Mouse (Mus musculus): Measurements from ENCODE around the gene Sik2. TPM values are rescaled to one million over a fixed set of nuclear protein-coding genes. Genes with fewer than 3 reads are reported as not detected.

Sik2 gene
- total RNA-seq, 1 experiment = 10.0 TPM

GRCm38 (mm10) chr9:50893665-50894064, 115.2 kb downstream of the Sik2 start:
- TF ChIP-seq CHD2 (IDR thresholded peaks at IDR 0.05; ENCODE audit: low read depth, low read length) = no peak
- H3K27ac ChIP-seq (ENCODE audit: insufficient read depth, low read depth, low read length, poor library complexity, severe bottlenecking) = no peak overlapping the region
- in situ Hi-C loops (cut with MboI; ENCODE audit: low sequenced_read_pairs in 2 of 2, unreplicated experiment in 2 of 2) = no loop called here
- H3K4me1 ChIP-seq (ENCODE audit: control insufficient read depth in 2 of 2, insufficient read depth in 2 of 2, low read length in 2 of 2, poor library complexity in 1 of 2) = no peaks in the 10 kb centered on the region
- no peak overlapping the region for H3K4me3 ChIP-seq (ENCODE audit: insufficient read depth in 1 of 2, low read depth in 1 of 2, low read length in 2 of 2, poor library complexity in 1 of 2, severe bottlenecking in 1 of 2)
- no peaks in the 10 kb centered on the region for H3K9me3 ChIP-seq (ENCODE audit: control insufficient read depth, insufficient read depth, low read depth, low read length)
- H3K9ac ChIP-seq (ENCODE audit: insufficient read depth, low read depth, low read length, poor library complexity, severe bottlenecking) = no peak overlapping the region
- H3K36me3 ChIP-seq (ENCODE audit: control insufficient read depth, insufficient read depth, low read length, poor library complexity, severe bottlenecking) = peaks cover 8% of the 10 kb centered on the region; the same call in 1 of the 2 replicates
- DNase-seq (ENCODE audit: low read depth, low spot score) = no peak

- in situ Hi-C loops (cut with MboI; ENCODE audit: low sequenced_read_pairs in 2 of 2, unreplicated experiment in 2 of 2) = no loop called here
- peaks cover 6% of the 10 kb centered on the region; the same call in 1 of the 2 replicates for H3K36me3 ChIP-seq (ENCODE audit: control insufficient read depth, insufficient read depth, low read length, poor library complexity, severe bottlenecking)
- no peak for DNase-seq (ENCODE audit: low read depth, low spot score)
- no peak overlapping the region for H3K4me3 ChIP-seq (ENCODE audit: insufficient read depth in 1 of 2, low read depth in 1 of 2, low read length in 2 of 2, poor library complexity in 1 of 2, severe bottlenecking in 1 of 2)
- no peak overlapping the region for H3K9ac ChIP-seq (ENCODE audit: insufficient read depth, low read depth, low read length, poor library complexity, severe bottlenecking)
- no peaks in the 10 kb centered on the region for H3K4me1 ChIP-seq (ENCODE audit: control insufficient read depth in 2 of 2, insufficient read depth in 2 of 2, low read length in 2 of 2, poor library complexity in 1 of 2)
- H3K9me3 ChIP-seq (ENCODE audit: control insufficient read depth, insufficient read depth, low read depth, low read length) = no peaks in the 10 kb centered on the region
- TF ChIP-seq CHD2 (IDR thresholded peaks at IDR 0.05; ENCODE audit: low read depth, low read length) (no peak), ZC3H11A (IDR thresholded peaks at IDR 0.05; ENCODE audit: borderline replicate concordance, low read depth, low read length) (no peak), MAFK (IDR thresholded peaks at IDR 0.05; ENCODE audit: insufficient read depth, low read depth, low read length) (no peak), HCFC1 (IDR thresholded peaks at IDR 0.05; ENCODE audit: borderline replicate concordance, insufficient read depth, low read length) (no peak), ZNF384 (IDR thresholded peaks at IDR 0.05; ENCODE audit: low read depth, low read length) (no peak)
- no peak overlapping the region for H3K27ac ChIP-seq (ENCODE audit: insufficient read depth, low read depth, low read length, poor library complexity, severe bottlenecking)
Observed at GRCm38 (mm10) chr9:50890494-50891090, 118.3 kb downstream of the Sik2 start.

DNA sequence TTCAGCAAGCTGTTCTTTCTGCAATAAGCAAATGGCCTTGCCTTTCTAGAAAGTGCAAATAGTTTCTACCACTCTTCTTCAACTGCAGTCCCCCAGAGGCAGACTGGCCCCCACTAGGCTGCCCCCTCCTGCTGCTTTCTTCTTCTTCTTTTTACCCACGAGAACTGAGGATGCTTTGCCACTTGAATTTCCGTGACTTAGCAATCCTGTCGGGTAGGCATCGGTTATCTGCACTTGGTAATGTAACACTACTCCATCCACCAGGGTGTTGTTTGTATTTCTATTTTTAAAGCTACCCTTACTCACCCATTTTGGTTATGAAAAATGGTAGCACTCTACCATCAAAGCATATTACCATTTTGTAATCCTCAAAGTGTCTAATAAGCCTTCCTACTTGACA, 118.9 kb downstream of the Sik2 start:
- in situ Hi-C loops (cut with MboI; ENCODE audit: low sequenced_read_pairs in 2 of 2, unreplicated experiment in 2 of 2) = no loop called here
- Histone ChIP-seq H3K27ac (ENCODE audit: insufficient read depth, low read depth, low read length, poor library complexity, severe bottlenecking) (no peak overlapping the region), H3K4me3 (ENCODE audit: insufficient read depth in 1 of 2, low read depth in 1 of 2, low read length in 2 of 2, poor library complexity in 1 of 2, severe bottlenecking in 1 of 2) (no peak overlapping the region), H3K4me1 (ENCODE audit: control insufficient read depth in 2 of 2, insufficient read depth in 2 of 2, low read length in 2 of 2, poor library complexity in 1 of 2) (no peaks in the 10 kb centered on the region), H3K36me3 (ENCODE audit: control insufficient read depth, insufficient read depth, low read length, poor library complexity, severe bottlenecking) (peaks cover 2% of the 10 kb centered on the region; the same call in 1 of the 2 replicates), H3K9me3 (ENCODE audit: control insufficient read depth, insufficient read depth, low read depth, low read length) (no peaks in the 10 kb centered on the region), H3K9ac (ENCODE audit: insufficient read depth, low read depth, low read length, poor library complexity, severe bottlenecking) (no peak overlapping the region)
- no peak for DNase-seq (ENCODE audit: low read depth, low spot score)
- TF ChIP-seq ZC3H11A (IDR thresholded peaks at IDR 0.05; ENCODE audit: borderline replicate concordance, low read depth, low read length) = no peak
- TF ChIP-seq HCFC1 (IDR thresholded peaks at IDR 0.05; ENCODE audit: borderline replicate concordance, insufficient read depth, low read length) = no peak
- no peak for TF ChIP-seq ZNF384 (IDR thresholded peaks at IDR 0.05; ENCODE audit: low read depth, low read length)
- no peak for TF ChIP-seq MAFK (IDR thresholded peaks at IDR 0.05; ENCODE audit: insufficient read depth, low read depth, low read length)
- TF ChIP-seq CHD2 (IDR thresholded peaks at IDR 0.05; ENCODE audit: low read depth, low read length) = no peak

- in situ Hi-C loops (cut with MboI; ENCODE audit: low sequenced_read_pairs in 2 of 2, unreplicated experiment in 2 of 2) = no loop called here
- no peak overlapping the region for H3K9ac ChIP-seq (ENCODE audit: insufficient read depth, low read depth, low read length, poor library complexity, severe bottlenecking)
- no peaks in the 10 kb centered on the region for H3K9me3 ChIP-seq (ENCODE audit: control insufficient read depth, insufficient read depth, low read depth, low read length)
- H3K4me3 ChIP-seq (ENCODE audit: insufficient read depth in 1 of 2, low read depth in 1 of 2, low read length in 2 of 2, poor library complexity in 1 of 2, severe bottlenecking in 1 of 2) = no peak overlapping the region
- peaks cover 2% of the 10 kb centered on the region; the same call in 1 of the 2 replicates for H3K36me3 ChIP-seq (ENCODE audit: control insufficient read depth, insufficient read depth, low read length, poor library complexity, severe bottlenecking)
- DNase-seq (ENCODE audit: low read depth, low spot score) = no peak
- no peak overlapping the region for H3K27ac ChIP-seq (ENCODE audit: insufficient read depth, low read depth, low read length, poor library complexity, severe bottlenecking)
- TF ChIP-seq ZNF384 (IDR thresholded peaks at IDR 0.05; ENCODE audit: low read depth, low read length) (no peak), CHD2 (IDR thresholded peaks at IDR 0.05; ENCODE audit: low read depth, low read length) (no peak), ZC3H11A (IDR thresholded peaks at IDR 0.05; ENCODE audit: borderline replicate concordance, low read depth, low read length) (no peak), HCFC1 (IDR thresholded peaks at IDR 0.05; ENCODE audit: borderline replicate concordance, insufficient read depth, low read length) (no peak), MAFK (IDR thresholded peaks at IDR 0.05; ENCODE audit: insufficient read depth, low read depth, low read length) (no peak)
- H3K4me1 ChIP-seq (ENCODE audit: control insufficient read depth in 2 of 2, insufficient read depth in 2 of 2, low read length in 2 of 2, poor library complexity in 1 of 2) = peaks cover 0 to 4% of the 10 kb centered on the region in 2 experiments; a peak in 1 of 4 replicates
Observed at GRCm38 (mm10) chr9:50889211-50889610, 119.7 kb downstream of the Sik2 start.

GRCm38 (mm10) chr9:50887351-50887750, 121.5 kb downstream of the Sik2 start:
- H3K4me1 ChIP-seq (ENCODE audit: control insufficient read depth in 2 of 2, insufficient read depth in 2 of 2, low read length in 2 of 2, poor library complexity in 1 of 2) = peaks cover 0 to 6% of the 10 kb centered on the region in 2 experiments; a peak in 1 of 4 replicates

More at GRCm38 (mm10) chr9:50887351-50887750, 121.5 kb downstream of the Sik2 start:
- H3K9ac ChIP-seq (ENCODE audit: insufficient read depth, low read depth, low read length, poor library complexity, severe bottlenecking) = no peak overlapping the region
- peaks cover 3% of the 10 kb centered on the region; the same call in 1 of the 2 replicates for H3K36me3 ChIP-seq (ENCODE audit: control insufficient read depth, insufficient read depth, low read length, poor library complexity, severe bottlenecking)
- TF ChIP-seq CHD2 (IDR thresholded peaks at IDR 0.05; ENCODE audit: low read depth, low read length) = no peak
- no peak for TF ChIP-seq ZNF384 (IDR thresholded peaks at IDR 0.05; ENCODE audit: low read depth, low read length)
- TF ChIP-seq ZC3H11A (IDR thresholded peaks at IDR 0.05; ENCODE audit: borderline replicate concordance, low read depth, low read length) = no peak
- TF ChIP-seq HCFC1 (IDR thresholded peaks at IDR 0.05; ENCODE audit: borderline replicate concordance, insufficient read depth, low read length) = no peak
- TF ChIP-seq MAFK (IDR thresholded peaks at IDR 0.05; ENCODE audit: insufficient read depth, low read depth, low read length) = no peak
- in situ Hi-C loops (cut with MboI; ENCODE audit: low sequenced_read_pairs in 2 of 2, unreplicated experiment in 2 of 2) = no loop called here
- H3K4me3 ChIP-seq (ENCODE audit: insufficient read depth in 1 of 2, low read depth in 1 of 2, low read length in 2 of 2, poor library complexity in 1 of 2, severe bottlenecking in 1 of 2) = no peak overlapping the region
- no peak overlapping the region for H3K27ac ChIP-seq (ENCODE audit: insufficient read depth, low read depth, low read length, poor library complexity, severe bottlenecking)
- no peak for DNase-seq (ENCODE audit: low read depth, low spot score)
- H3K9me3 ChIP-seq (ENCODE audit: control insufficient read depth, insufficient read depth, low read depth, low read length) = no peaks in the 10 kb centered on the region

Data from ES-E14 (cell line).